Mouse (Mus musculus) limb, embryonic 12.5 days (tissue): ENCODE measurements around the gene Enpep. TPM values are rescaled to one million over a fixed set of nuclear protein-coding genes. Genes with fewer than 3 reads are reported as not detected.

ENCODE experiments used
- ATAC-seq: fragments of 200-750 bp; cut with Nextera tagmentation; 2 replicates; pipeline ENCODE4 v1.8.0; 2017; ENCODE audit warnings: low read depth, moderate TSS enrichment; ENCODE audit not compliant: insufficient number of reproducible peaks, insufficient read depth, low FRiP score, low TSS enrichment
- H3K27ac ChIP-seq: fragments of 300-500 bp; sonication (generic); 2 replicates; pipeline ENCODE4 v1.5.1; 2016; ENCODE audit warnings: mild to moderate bottlenecking, moderate library complexity
- H3K27me3 ChIP-seq: fragments of 300-500 bp; sonication (generic); 2 replicates; pipeline ENCODE4 v1.6.1; 2016; ENCODE audit warnings: mild to moderate bottlenecking, moderate library complexity
- H3K36me3 ChIP-seq: fragments of 300-500 bp; sonication (generic); 2 replicates; pipeline ENCODE4 v1.6.1; 2016; ENCODE audit warnings: mild to moderate bottlenecking, moderate library complexity
- H3K4me1 ChIP-seq: fragments of 300-500 bp; sonication (generic); replicated peaks from 2 replicates; pipeline ENCODE4 v1.6.1; 2016
- H3K4me2 ChIP-seq: fragments of 300-500 bp; sonication (generic); 2 replicates; pipeline ENCODE4 v1.6.1; 2016; ENCODE audit warnings: mild to moderate bottlenecking, moderate library complexity
- H3K4me3 ChIP-seq: fragments of 300-500 bp; sonication (generic); replicated peaks from 2 replicates; pipeline ENCODE4 v1.5.1; 2016; ENCODE audit warnings: mild to moderate bottlenecking
- H3K9ac ChIP-seq: fragments of 300-500 bp; sonication (generic); replicated peaks from 2 replicates; pipeline ENCODE4 v1.6.1; 2016; ENCODE audit warnings: mild to moderate bottlenecking, moderate library complexity
- H3K9me3 ChIP-seq: fragments of 300-500 bp; sonication (generic); 2 replicates; pipeline ENCODE4 v1.6.1; 2016; ENCODE audit warnings: mild to moderate bottlenecking, moderate library complexity
- WGBS: fragments of 180-500 bp; shearing (Covaris S2); methylation state at CpG from one replicate; pipeline ENCODE4 v1.1.7; 2016; 5-methylcytosine and 5-hydroxymethylcytosine counted together
- polyA plus RNA-seq: library from polyadenylated mRNA; unstranded; fragments of >200 nt; fragmentation: Nextera tagmentation; extraction: Ambion mirVana; gene quantifications from 2 replicates; pipeline ENCODE4 v1.2.1, GENCODE M21; 2016

The Enpep gene
- polyA plus RNA-seq, 1 experiment from 2014 or later, result 0.58 TPM

DNA sequence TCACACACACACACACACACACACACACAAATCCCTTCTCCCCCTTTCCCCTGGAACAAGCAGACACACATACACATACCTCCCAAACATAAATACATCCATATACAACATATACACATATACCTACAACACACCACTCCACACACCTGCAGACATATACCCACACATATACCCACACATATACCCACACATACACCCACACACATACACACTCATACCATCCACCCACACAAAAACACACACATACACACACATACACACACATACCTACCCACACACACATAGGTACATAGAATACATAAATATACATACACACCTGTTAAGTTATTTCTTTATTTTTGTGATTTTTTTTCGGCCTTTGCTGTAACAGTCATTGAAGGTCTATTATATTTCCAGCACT lies 94.5 kb downstream of the Enpep start:
- H3K4me1 ChIP-seq, result 0 out of 2 replicates have a peak, but pooled peaks cover 3% of the 10 kb centered on the region
- no peak overlapping the region for H3K27ac ChIP-seq
- H3K4me2 ChIP-seq, result no peak overlapping the region
- H3K9ac ChIP-seq, result no peak overlapping the region
- no peaks in the 10 kb centered on the region for H3K9me3 ChIP-seq
- no peaks in the 10 kb centered on the region for H3K36me3 ChIP-seq
- no peak for ATAC-seq
- WGBS, result 65% methylated on average over 1 of the region's 1 CpGs
- H3K4me3 ChIP-seq, result no peak overlapping the region
- H3K27me3 ChIP-seq, result peaks cover 3% of the 10 kb centered on the region; the same call in 1 of the 2 replicates

DNA sequence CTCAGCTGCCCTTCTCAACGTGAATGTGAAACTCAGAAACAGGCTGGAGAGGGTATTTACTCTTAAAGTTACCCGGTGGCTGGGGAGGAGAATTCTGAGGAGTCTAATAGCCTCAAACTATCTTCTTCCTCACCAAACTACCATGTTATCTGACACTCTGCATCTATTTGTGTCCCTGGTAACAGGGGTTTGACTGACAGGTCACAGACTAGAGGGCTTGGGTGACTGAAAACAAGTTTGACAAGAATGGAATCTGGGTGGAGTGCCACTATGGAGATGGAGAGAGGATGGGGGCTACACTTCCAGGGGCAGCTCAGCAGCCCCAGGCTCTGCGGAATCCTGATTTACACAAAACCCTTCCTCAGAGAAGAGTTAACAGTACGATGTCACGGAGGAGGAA lies 105.2 kb downstream of the Enpep start:
- Histone ChIP-seq H3K4me1 (peaks cover 4% of the 10 kb centered on the region; the same call in 1 of the 2 replicates), H3K27me3 (peaks cover 71% of the 10 kb centered on the region), H3K4me3 (no peak overlapping the region), H3K9ac (no peak overlapping the region), H3K36me3 (no peaks in the 10 kb centered on the region), H3K4me2 (no peak overlapping the region), H3K9me3 (no peaks in the 10 kb centered on the region), H3K27ac (no peak overlapping the region)
- no peak for ATAC-seq
- WGBS, result 7% methylated on average over 5 of the region's 5 CpGs

DNA sequence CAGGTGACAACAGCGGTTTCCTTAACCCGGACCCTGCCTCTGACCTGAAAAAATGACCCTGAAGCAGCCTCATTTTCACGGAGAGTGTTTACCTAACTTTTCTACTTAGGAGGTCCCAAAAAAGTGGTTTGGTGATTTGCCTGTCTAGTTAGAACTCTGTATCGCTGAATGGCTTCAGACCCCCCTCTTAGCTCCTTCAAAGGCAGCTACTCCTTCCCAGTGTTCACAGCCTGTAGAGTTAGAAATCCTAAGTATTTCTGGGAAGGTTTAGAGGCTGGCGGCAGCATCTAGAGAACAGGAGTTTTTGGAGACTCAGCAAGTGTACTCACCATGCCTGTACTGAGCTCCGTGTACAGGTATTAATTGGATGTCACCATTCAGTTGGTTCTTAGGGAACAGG lies 105.8 kb downstream of the Enpep start:
- no peak overlapping the region for H3K4me2 ChIP-seq
- H3K27me3 ChIP-seq, result peaks cover 77% of the 10 kb centered on the region

DNA sequence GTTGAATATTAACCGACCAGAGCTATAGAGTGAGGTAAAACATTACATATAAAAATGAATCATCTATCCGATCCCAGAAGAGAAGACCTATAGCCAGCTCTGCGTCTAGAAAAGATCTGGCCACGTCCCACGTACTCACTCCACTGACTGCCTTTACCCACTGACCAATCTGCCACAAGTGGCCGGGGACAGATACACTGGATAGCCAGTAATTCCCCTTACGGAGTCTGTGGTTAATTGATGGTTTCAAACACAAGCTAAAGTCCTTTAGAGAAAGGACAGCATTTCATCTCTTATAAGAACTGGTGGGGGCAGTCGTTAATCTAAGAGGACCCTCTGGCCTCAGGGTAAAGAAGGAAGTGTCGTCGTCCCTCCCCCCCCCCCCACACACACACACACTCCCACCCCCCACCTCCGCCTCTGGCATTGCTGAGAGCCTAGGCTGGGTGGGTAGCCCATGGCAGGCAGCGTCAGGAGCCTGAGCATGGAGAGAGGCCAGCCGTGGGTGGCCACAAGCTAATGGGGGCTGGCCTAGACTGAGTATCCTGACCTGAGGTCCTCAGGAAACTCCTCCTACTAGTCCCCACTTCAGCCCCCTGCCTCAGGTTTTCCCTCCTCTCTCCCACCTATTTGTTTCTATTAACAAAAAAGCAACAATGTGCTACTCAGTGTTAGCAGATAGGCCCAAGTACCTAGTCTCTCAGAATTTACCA lies 106.8 kb downstream of the Enpep start:
- H3K27me3 ChIP-seq, result peaks cover 87% of the 10 kb centered on the region
- H3K4me2 ChIP-seq, result peak overlapping the region; percentile 32; the same call in 1 of the 2 replicates
- H3K27ac ChIP-seq, result no peak overlapping the region
- no peak overlapping the region for H3K4me3 ChIP-seq
- no peak for ATAC-seq
- peaks cover 4% of the 10 kb centered on the region; the same call in 1 of the 2 replicates for H3K4me1 ChIP-seq
- H3K9ac ChIP-seq, result no peak overlapping the region
- no peaks in the 10 kb centered on the region for H3K36me3 ChIP-seq
- H3K9me3 ChIP-seq, result no peaks in the 10 kb centered on the region
- 5% methylated on average over 10 of the region's 13 CpGs for WGBS

More for the DNA sequence above, 105.8 kb downstream of the Enpep start:
- no peak for ATAC-seq
- Histone ChIP-seq H3K4me3 (no peak overlapping the region), H3K9me3 (no peaks in the 10 kb centered on the region), H3K9ac (no peak overlapping the region), H3K27ac (no peak overlapping the region), H3K4me1 (peaks cover 4% of the 10 kb centered on the region; the same call in 1 of the 2 replicates), H3K36me3 (no peaks in the 10 kb centered on the region)
- 2% methylated on average over 6 of the region's 6 CpGs for whole genome bisulfite sequencing

DNA sequence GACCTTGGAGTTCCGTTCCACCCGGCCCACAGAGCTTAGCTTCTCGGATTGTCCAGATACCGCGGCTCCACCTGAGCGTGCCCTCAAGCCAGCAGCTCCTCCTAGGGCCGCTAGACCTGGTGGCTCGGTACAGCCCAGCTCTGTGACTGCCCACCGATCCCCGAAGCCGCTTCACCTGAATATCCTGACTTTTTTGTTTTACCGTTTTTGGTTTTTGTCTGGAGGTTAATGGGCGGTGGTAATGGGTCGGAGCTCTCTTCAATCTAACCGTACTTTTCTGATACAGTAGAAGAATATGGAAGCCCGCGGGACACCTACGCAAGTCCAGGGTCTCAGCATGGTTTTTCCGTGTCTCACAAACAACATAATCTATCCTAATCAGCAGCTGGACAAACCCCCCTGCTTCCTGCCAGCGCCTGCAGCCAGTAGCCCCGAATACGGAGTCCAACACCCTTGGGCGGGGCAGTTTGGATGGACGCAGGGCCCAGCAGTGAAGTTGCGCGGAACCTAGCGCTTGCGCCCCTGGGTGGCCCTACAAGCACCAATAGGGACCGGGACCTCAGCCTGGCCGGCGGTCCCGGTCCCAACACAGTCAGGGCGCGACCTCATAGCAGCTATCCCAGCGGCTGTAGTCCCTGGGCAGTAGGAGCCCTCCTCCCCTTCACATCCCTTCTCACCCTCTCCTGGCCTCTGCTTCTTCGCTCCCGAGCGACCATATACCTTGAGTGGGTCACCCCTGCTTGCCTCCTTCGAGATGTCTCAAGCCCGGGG lies 107.5 kb downstream of the Enpep start:
- peaks cover 93% of the 10 kb centered on the region for H3K27me3 ChIP-seq
- peak overlapping the region; percentile 13; the same call in 1 of the 2 replicates for H3K4me3 ChIP-seq

DNA sequence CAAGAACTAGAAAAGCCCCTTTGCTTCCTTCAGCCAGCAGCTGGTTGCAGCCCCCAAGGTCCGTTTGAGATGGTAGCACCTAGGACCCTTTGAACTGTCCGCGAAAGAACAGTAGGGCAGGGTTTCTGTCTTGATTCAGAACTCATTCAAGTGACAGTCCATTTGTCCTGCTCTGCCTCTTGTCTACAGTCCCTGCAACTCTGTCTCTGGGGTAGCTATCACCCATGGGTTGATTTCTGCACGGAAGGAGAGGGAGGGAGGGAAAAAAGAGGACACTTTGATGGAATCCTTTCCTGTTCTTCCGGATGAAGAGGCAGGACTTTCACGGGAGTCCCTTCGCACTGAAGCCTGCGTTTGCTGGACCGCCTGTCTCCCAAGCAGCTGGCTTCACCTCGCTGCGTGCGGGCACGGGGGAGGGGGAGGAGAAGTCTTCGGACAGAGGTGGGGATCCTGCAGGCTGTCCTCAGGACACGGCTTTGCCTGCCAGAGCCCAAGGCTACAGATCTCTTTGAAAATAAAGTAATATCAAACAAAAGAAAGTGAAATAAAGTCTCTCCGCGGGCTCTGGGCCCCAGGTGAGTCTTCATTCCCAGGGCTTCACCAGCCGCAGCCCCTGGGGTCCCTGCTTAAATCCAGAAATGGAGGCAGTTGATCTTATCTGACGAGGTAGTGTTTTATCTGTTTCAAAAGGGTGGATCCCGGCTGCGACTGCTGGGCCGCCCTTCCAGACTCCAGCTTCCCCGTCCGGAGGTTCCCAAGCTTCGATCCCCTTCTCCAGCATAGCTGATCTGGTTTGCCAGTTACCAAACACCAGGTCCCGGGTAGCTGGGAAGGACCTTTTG lies 108.3 kb downstream of the Enpep start:
- WGBS, result 1% methylated on average over 26 of the region's 26 CpGs

More for the DNA sequence above, 107.5 kb downstream of the Enpep start:
- H3K9ac ChIP-seq, result no peak overlapping the region
- H3K27ac ChIP-seq, result no peak overlapping the region
- H3K36me3 ChIP-seq, result no peaks in the 10 kb centered on the region
- H3K9me3 ChIP-seq, result no peaks in the 10 kb centered on the region
- whole genome bisulfite sequencing, result under 1% methylated on average over 40 of the region's 40 CpGs
- no peak for ATAC-seq
- H3K4me2 ChIP-seq, result peak overlapping the region; percentile 32
- peaks cover 4% of the 10 kb centered on the region; the same call in 1 of the 2 replicates for H3K4me1 ChIP-seq

DNA sequence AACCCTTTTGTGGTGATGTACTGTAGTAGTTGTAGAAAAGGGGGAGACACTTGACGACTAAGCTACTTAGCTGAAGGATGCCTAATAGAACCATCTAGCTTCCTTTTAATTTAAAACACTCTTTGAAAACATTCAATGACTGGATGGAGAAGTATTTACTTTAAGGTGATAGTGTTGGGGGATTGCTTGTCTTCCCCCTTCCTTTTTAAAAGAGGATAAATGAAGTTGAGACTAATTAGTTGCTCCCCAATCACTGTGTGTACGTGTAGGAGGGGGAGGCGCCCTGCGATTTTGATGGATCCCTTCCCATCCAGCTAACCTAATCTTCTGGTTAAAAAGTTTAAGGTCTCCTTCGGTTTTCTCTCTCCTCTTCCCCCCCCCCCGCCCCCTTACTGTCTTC lies 109.1 kb downstream of the Enpep start:
- no peaks in the 10 kb centered on the region for H3K9me3 ChIP-seq
- H3K27me3 ChIP-seq, result peaks cover 95% of the 10 kb centered on the region
- no peak overlapping the region for H3K27ac ChIP-seq
- ATAC-seq, result no peak
- WGBS, result 2% methylated on average over 5 of the region's 6 CpGs
- no peak overlapping the region for H3K9ac ChIP-seq
- no peaks in the 10 kb centered on the region for H3K36me3 ChIP-seq
- H3K4me3 ChIP-seq, result no peak overlapping the region
- peaks cover 8% of the 10 kb centered on the region for H3K4me1 ChIP-seq
- no peak overlapping the region for H3K4me2 ChIP-seq

More for the DNA sequence above, 108.3 kb downstream of the Enpep start:
- Histone ChIP-seq H3K9ac (no peak overlapping the region), H3K27me3 (peaks cover 94% of the 10 kb centered on the region), H3K36me3 (no peaks in the 10 kb centered on the region), H3K4me3 (peak overlapping the region; percentile 11), H3K4me2 (peak overlapping the region; percentile 32), H3K27ac (no peak overlapping the region), H3K9me3 (no peaks in the 10 kb centered on the region), H3K4me1 (peaks cover 4% of the 10 kb centered on the region; the same call in 1 of the 2 replicates)
- ATAC-seq, result no peak

DNA sequence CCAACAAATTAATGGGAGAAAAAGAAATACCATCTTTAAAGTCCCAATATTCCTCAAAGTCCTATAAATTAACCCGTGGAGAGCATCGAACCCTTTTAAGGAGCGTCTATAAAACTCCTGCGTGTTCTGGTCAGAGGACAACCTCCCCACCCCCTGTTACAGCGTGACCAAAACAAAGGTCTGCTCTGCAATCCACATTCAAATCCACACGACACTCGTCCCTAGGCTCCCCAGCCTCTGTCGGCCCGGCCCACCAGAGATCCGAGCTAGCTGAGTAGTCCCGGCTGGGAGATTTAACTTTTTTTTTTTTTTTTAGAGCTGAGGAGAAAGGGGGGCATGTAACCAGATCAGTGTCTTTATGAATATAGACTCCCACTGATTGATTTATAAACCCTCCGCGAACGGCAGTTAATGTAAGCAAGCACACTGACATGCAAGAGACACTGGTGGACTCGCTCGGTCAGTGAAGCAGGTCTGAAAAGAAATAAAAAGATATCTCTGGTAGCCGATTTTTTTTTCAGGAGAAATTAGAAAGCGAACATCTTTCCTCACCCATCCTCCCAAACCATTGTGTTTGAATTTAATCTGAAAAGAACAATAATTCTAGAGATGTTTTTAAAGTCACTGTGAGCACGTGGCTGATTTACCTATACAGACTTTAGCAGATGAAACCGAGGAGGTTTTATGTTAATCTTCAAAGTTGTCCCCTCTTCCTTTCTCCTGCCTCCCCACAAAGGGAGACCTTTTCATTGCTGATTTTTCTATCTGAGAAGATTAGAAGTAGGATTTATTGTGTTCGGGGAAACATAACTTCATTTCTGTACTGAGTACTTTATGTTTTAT lies 109.9 kb downstream of the Enpep start:
- Histone ChIP-seq H3K27me3 (peaks cover 95% of the 10 kb centered on the region), H3K4me2 (no peak overlapping the region), H3K36me3 (no peaks in the 10 kb centered on the region), H3K4me1 (peaks cover 8% of the 10 kb centered on the region), H3K9me3 (no peaks in the 10 kb centered on the region), H3K27ac (no peak overlapping the region), H3K4me3 (no peak overlapping the region), H3K9ac (no peak overlapping the region)
- WGBS, result 1% methylated on average over 21 of the region's 21 CpGs
- no peak for ATAC-seq

DNA sequence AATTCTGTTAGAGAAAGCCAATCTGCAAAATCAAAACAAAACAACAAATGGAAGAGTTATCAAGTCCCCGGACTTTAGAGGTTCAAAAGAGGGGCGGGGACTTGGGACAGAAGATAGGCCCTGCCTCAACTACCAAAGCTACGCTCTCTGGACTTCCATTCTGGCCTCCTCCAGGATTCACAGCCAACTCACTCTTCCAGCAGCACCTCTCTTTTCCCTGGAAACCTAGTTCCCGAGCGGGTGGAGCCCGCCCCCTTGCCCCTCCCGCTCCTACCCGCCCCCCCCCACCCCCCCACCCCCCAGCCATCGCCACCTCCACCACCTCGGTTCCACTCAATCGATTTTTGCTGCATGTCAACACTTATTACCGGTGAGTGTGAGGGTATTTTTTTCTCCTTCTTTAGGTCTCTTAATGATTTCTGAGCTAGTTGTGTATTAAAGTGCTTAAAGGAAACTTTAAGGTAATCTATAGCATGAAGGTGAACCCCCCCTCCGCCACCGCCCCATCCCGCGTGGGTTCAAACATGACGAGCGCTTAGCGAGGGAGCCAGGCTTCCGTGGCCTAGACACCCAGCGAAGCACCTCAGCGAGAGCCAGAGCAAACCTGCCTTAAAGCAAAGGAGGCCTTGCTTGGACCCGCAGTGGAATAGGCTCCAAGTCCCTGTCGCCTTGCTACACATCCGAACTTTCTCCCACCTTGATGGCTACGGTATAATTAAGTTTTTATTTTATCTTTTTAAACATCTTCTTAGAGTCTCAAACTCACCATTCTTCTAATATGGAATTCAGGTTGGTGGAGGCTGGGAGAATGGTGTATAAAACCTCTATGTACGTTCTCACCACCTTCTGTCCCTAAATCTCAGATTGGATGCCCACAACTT lies 110.9 kb downstream of the Enpep start:
- H3K9me3 ChIP-seq, result no peaks in the 10 kb centered on the region
- no peak overlapping the region for H3K27ac ChIP-seq
- peaks cover 8% of the 10 kb centered on the region for H3K4me1 ChIP-seq
- H3K27me3 ChIP-seq, result peaks cover 95% of the 10 kb centered on the region
- H3K4me3 ChIP-seq, result no peak overlapping the region
- H3K9ac ChIP-seq, result no peak overlapping the region
- WGBS, result 3% methylated on average over 27 of the region's 27 CpGs
- no peak for ATAC-seq
- no peaks in the 10 kb centered on the region for H3K36me3 ChIP-seq
- H3K4me2 ChIP-seq, result no peak overlapping the region
